Mouse (Mus musculus): ENCODE measurements at regions not wholly inside any gene's neighbourhood (a gene's known extent, or its start where the extent isn't known, plus 50 kb on each side); places are given as distances from the start of the nearest gene placed in this dataset.

DNA sequence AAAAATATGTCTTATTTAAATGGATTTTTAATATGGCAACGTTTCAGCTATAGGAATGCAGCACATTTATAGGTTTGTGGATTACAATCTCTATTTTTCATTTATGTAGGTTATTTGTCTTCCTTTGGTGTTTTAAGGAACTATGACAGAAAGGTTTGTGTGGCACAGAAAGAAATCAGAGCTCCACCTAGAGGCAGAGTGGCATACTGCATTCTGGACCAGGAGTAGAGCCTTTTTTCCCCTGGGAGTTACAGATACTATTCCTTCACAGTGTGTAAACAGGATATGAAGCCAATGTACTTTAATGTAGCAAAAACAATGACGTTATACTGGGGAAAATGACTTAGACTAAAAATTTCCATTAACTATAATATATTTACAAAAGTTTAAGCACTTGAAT lies 94.9 kb upstream of the St8sia4 start:
- ATAC-seq (replicated peaks; ENCODE audit: insufficient number of reproducible peaks, low FRiP score, low TSS enrichment, poor library complexity, severe bottlenecking) = peak; percentile 80; the same call in 1 of the 2 replicates

DNA sequence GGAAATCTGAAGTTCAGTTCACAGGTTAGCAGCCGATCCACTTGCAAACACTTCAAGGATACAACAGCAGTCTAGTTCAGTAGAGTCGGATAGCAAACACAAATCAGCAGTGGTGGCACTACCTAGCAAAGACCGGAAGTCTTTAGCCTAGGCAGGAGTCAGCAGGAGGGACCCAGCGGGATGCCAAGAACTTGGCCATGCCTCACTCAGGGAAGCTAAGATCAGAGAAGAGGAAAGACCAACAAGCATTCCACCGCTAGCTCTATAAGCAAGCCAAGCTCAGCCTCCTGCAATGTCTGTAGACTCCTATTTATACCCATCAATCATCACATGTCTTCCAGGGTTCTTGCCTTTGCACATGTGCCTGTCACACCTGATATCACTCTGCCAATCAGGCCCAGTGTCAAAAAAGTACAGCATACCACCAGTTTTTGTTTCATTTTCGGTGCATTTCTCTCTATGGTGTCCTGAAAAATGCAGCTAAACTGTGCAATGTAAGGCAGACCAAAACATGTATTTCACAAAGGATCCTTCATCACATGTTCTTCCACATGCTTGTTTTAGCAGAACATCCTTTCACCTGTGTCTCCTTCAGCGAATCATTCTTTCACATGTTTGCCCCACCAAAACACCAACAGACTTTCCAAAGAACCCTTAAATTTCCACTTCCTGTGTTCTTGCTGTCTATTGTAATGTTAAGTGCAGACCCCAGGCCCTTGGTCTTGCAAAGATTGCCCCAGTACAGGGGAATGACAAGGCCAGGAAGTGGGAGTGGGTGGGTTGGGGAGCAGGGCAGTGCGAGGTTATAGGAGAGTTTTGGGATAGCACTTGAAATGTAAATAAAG lies 86.9 kb upstream of the St8sia4 start:
- ATAC-seq (replicated peaks; ENCODE audit: insufficient number of reproducible peaks, low FRiP score, low TSS enrichment, poor library complexity, severe bottlenecking) = no peak

- ATAC-seq (replicated peaks; ENCODE audit: insufficient number of reproducible peaks, low FRiP score, low TSS enrichment, poor library complexity, severe bottlenecking) = no peak
These were observed 86.1 kb upstream of the St8sia4 start for GRCm38 (mm10) chr1:95753517-95753916.

DNA sequence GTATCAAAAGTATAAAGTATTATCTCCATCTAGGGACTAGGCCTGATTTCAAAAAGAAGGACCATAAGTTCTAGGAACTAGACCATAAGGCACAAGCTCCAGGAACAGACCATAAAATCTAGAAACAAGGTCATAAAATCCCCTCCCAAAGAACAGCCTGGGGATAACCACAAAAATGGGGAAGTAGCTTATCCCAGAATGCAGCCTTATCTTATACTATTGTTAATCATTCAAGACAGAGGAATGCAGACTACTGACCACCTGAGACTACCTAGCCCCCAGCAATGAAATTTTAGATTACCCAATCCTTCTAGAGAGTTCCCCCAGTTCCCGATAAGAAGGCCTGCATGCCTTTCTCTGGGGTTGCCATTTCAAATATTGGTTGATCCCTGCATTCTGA lies 81.6 kb upstream of the St8sia4 start:
- ATAC-seq (replicated peaks; ENCODE audit: insufficient number of reproducible peaks, low FRiP score, low TSS enrichment, poor library complexity, severe bottlenecking) = no peak

DNA sequence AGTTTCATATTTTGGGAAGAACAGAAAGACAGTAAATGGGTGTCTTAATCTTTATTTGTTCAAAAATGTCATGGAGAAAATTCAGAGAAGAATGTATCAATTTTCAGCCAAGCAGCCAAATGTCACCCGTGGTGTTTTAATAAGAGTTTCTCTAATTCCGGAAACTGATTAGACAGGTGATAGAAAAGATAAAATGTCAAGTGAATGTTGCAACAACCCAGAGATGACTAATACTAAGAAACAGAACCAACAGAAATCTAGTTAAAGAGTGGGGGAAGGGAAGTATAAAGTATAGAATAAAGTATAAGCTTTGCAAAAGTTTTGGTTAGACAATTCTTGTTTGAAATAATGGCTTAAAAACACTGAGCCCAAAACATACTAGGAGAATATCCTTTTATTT lies 79.9 kb upstream of the St8sia4 start:
- ATAC-seq (replicated peaks; ENCODE audit: insufficient number of reproducible peaks, low FRiP score, low TSS enrichment, poor library complexity, severe bottlenecking) = no peak

GRCm38 (mm10) chr1:95744446-95744845 lies 77.1 kb upstream of the St8sia4 start:
- ATAC-seq (replicated peaks; ENCODE audit: insufficient number of reproducible peaks, low FRiP score, low TSS enrichment, poor library complexity, severe bottlenecking) = no peak

- no peak for ATAC-seq (replicated peaks; ENCODE audit: insufficient number of reproducible peaks, low FRiP score, low TSS enrichment, poor library complexity, severe bottlenecking)
These were observed 76.0 kb upstream of the St8sia4 start for GRCm38 (mm10) chr1:95743334-95743733.

- ATAC-seq (replicated peaks; ENCODE audit: insufficient number of reproducible peaks, low FRiP score, low TSS enrichment, poor library complexity, severe bottlenecking) = no peak
These were observed 52.1 kb upstream of the St8sia4 start for GRCm38 (mm10) chr1:95719449-95719848.

GRCm38 (mm10) chr1:95718794-95719193 lies 51.4 kb upstream of the St8sia4 start:
- ATAC-seq (replicated peaks; ENCODE audit: insufficient number of reproducible peaks, low FRiP score, low TSS enrichment, poor library complexity, severe bottlenecking) = no peak
